Mouse (Mus musculus): ENCODE data around the gene A630010A05Rik. TPM values are rescaled to one million over a fixed set of nuclear protein-coding genes. Genes with fewer than 3 reads are reported as not detected.

Gene A630010A05Rik
- polyA plus RNA-seq (2012; rRNA removed), result 0.06 TPM in 1 of 2 replicates, not detected in the other

DNA sequence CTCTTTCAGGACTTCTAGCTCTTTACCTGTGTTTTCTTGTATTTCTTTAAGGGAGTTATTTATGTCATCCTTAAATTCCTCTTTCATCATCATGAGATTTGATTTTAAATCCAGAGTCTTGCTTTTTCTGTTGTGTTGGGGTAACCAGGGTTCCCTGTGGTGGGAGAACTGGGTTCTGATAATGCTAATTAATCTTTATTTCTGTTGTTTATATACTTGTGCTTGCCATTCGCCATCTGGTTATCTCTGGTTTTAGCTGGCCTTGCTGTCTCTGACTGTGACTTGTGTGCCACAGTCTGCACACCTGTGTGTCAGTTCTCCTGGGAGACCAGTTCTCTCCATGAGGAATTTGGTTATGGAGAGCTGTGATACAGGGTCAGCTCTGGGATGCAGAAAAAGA is at the start of gene A630010A05Rik:
Gene A630010A05Rik (plus strand): TSS at position 301 of the 400 bp plus-strand sequence.

Other genes with a start within 250 kb of the A630010A05Rik start
- gene Fopnl, start 244.9 kb upstream of the A630010A05Rik start, polyA plus RNA-seq (2012; rRNA removed), result 30.4 and 34.0 TPM in 2 replicates
- 33.9 and 45.3 TPM in 2 replicates for gene Abcc1, start 200.8 kb upstream of the A630010A05Rik start, polyA plus RNA-seq (2012; rRNA removed)